Mouse (Mus musculus): ENCODE measurements around the gene Gm2042. TPM values are rescaled to one million over a fixed set of nuclear protein-coding genes. Genes with fewer than 3 reads are reported as not detected.
"Not testable (repeated sequence)": the region's sequence is repeated elsewhere in the genome, so short reads cannot be mapped to it uniquely, and the experiment has no call there.

The Gm2042 gene
- polyA plus RNA-seq (2012; rRNA removed): not detected in 2 replicates

GRCm38 (mm10) chr12:87953780-87954179 is at the start of gene Gm2042:
Gene Gm2042 (plus strand): TSS chr12:87954080.
- not testable (repeated sequence) for H3K4me1 ChIP-seq (ENCODE audit: control insufficient read depth, insufficient read depth, insufficient read length); H3K4me3 ChIP-seq (ENCODE audit: extremely low read depth, insufficient read depth, insufficient read length); DNase-seq (ENCODE audit: low read depth in 1 of 2, low spot score in 2 of 2); H3K27me3 ChIP-seq (ENCODE audit: control insufficient read depth, insufficient read depth, low read length); H3K36me3 ChIP-seq (ENCODE audit: control insufficient read depth, insufficient read depth, low read length); H3K27ac ChIP-seq (ENCODE audit: insufficient read depth, low read length)
- WGBS: 83% methylated on average over 2 of the region's 2 CpGs

GRCm38 (mm10) chr12:87919721-87920120 is 34.2 kb upstream of the Gm2042 start, which contains the start of gene Gm2035:
Gene Gm2035 (minus strand): TSS chr12:87919857.
- not testable (repeated sequence) for H3K27me3 ChIP-seq (ENCODE audit: control insufficient read depth, insufficient read depth, low read length); H3K4me3 ChIP-seq (ENCODE audit: extremely low read depth, insufficient read depth, insufficient read length); DNase-seq (ENCODE audit: low read depth in 1 of 2, low spot score in 2 of 2); H3K36me3 ChIP-seq (ENCODE audit: control insufficient read depth, insufficient read depth, low read length); H3K27ac ChIP-seq (ENCODE audit: insufficient read depth, low read length); H3K4me1 ChIP-seq (ENCODE audit: control insufficient read depth, insufficient read depth, insufficient read length)
- 76% methylated on average over 2 of the region's 2 CpGs for WGBS

- H3K27me3 ChIP-seq (ENCODE audit: control insufficient read depth, insufficient read depth, low read length); H3K36me3 ChIP-seq (ENCODE audit: control insufficient read depth, insufficient read depth, low read length); H3K4me1 ChIP-seq (ENCODE audit: control insufficient read depth, insufficient read depth, insufficient read length); H3K4me3 ChIP-seq (ENCODE audit: extremely low read depth, insufficient read depth, insufficient read length); H3K27ac ChIP-seq (ENCODE audit: insufficient read depth, low read length); DNase-seq (ENCODE audit: low read depth in 1 of 2, low spot score in 2 of 2): not testable (repeated sequence)
These were observed 30.1 kb downstream of the Gm2042 start for GRCm38 (mm10) chr12:87984000-87984399.

- H3K4me1 ChIP-seq (ENCODE audit: control insufficient read depth, insufficient read depth, insufficient read length); DNase-seq (ENCODE audit: low read depth in 1 of 2, low spot score in 2 of 2); H3K27me3 ChIP-seq (ENCODE audit: control insufficient read depth, insufficient read depth, low read length); H3K27ac ChIP-seq (ENCODE audit: insufficient read depth, low read length); H3K4me3 ChIP-seq (ENCODE audit: extremely low read depth, insufficient read depth, insufficient read length); H3K36me3 ChIP-seq (ENCODE audit: control insufficient read depth, insufficient read depth, low read length): not testable (repeated sequence)
- WGBS: 72% methylated on average over 3 of the region's 3 CpGs
These were observed 50.2 kb downstream of the Gm2042 start for GRCm38 (mm10) chr12:88004118-88004517.

Other genes starting within 250 kb of the Gm2042 start
- not detected in 2 replicates for gene Gm21319, start 178.3 kb upstream of the Gm2042 start, polyA plus RNA-seq (2012; rRNA removed)
- not detected in 2 replicates for gene Gm21936, start 158.6 kb upstream of the Gm2042 start, polyA plus RNA-seq (2012; rRNA removed)
- gene BB287469, start 137.5 kb upstream of the Gm2042 start, polyA plus RNA-seq (2012; rRNA removed): not detected in 2 replicates
- not detected in 2 replicates for gene Gm2001, start 111.7 kb upstream of the Gm2042 start, polyA plus RNA-seq (2012; rRNA removed)
- gene Gm2016, start 80.0 kb upstream of the Gm2042 start, polyA plus RNA-seq (2012; rRNA removed): not detected in 2 replicates
- gene Gm2022, start 58.7 kb upstream of the Gm2042 start, polyA plus RNA-seq (2012; rRNA removed): not detected in 2 replicates
- gene Gm2035, start 34.2 kb upstream of the Gm2042 start, polyA plus RNA-seq (2012; rRNA removed): not detected in 2 replicates
- not detected in 2 replicates for gene Gm2075, start 57.8 kb downstream of the Gm2042 start, polyA plus RNA-seq (2012; rRNA removed)
- not detected in 2 replicates for gene Gm6803, start 64.7 kb downstream of the Gm2042 start, polyA plus RNA-seq (2012; rRNA removed)
- not detected in 2 replicates for gene Gm2056, start 72.9 kb downstream of the Gm2042 start, polyA plus RNA-seq (2012; rRNA removed)
- gene Gm16368, start 129.6 kb downstream of the Gm2042 start, polyA plus RNA-seq (2012; rRNA removed): not detected in 2 replicates
- gene Gm10436, start 228.0 kb downstream of the Gm2042 start, polyA plus RNA-seq (2012; rRNA removed): not detected in 2 replicates

Data from spleen, adult 2 months (tissue).